Mouse (Mus musculus): ENCODE measurements around the gene Slc26a11. TPM values are rescaled to one million over a fixed set of nuclear protein-coding genes. Genes with fewer than 3 reads are reported as not detected.
A peak's percentile ranks its signal among the peaks of the same experiment; 100 is the strongest.

The Slc26a11 gene
- total RNA-seq (2012; rRNA removed) (2.7 and 3.3 TPM in 2 replicates), total RNA-seq (2014; rRNA removed) (1.4 and 1.9 TPM in 2 replicates), polyA plus RNA-seq (2012; ENCODE audit: insufficient read length, low read depth) (1.6 and 2.6 TPM in 2 replicates)

DNA sequence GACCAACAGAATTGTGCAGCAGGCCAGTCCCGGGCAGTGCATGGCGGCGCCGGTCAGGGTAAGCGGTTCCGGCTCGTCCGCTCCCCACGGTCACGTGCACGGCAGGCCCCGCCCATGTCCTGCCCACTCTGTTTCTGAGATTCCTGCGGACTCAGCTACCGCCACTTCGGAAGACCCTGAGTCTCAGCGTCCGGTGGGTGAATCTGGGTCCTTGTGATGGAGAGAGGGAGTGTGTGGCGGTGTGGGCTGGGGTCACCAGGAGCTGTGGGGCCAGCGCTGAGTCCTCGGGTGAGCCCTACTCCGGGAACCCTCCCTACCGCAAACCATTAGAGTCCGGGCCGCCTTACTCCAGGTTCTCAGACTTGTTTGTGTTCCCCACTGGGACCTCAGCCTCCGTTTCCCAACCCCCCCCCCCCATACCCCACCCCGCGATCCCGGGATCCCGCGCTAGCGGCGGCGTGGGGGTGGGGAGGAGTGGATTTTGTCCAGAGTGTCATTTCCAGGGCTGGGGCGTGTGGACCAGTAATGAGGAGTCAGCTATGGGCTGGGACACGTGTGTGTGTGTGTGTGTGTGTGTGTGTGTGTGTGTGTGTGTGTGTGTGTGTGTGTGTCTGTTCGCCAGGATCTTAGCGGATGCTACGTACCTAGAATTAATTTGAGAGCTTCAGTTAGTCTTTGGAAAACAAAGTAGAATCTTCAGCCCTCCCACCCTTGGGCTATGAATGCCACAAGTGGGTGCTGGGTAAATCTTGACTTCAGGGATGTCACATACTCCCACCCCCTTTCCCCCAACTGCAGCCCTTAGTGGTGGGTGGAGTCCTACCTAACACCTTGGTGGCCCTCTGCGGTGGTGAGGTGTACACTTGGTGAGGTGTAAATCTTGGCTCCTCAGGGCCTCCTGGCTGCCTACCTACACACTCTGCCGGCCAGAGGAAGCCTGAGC is at the start of gene Slc26a11, which contains the start of gene Sgsh:
TSS of gene Slc26a11 (plus strand) at position 115 of the 943 bp plus-strand sequence.
TSS of gene Sgsh (minus strand) at position 94 of the 943 bp plus-strand sequence.
- Histone ChIP-seq H3K79me2 (replicated peaks; ENCODE audit: control insufficient read depth, extremely low read depth, insufficient read depth, poor library complexity, severe bottlenecking) (no peaks in the 10 kb centered on the region), H3K36me3 (replicated peaks in 1 of 2; ENCODE audit: control insufficient read depth in 1 of 2, insufficient read depth in 1 of 2, low read length in 1 of 2) (peaks cover 12 to 46% of the 10 kb centered on the region in 2 experiments), H3K4me3 (replicated peaks in 1 of 3; ENCODE audit: low read depth in 2 of 3, low read length in 2 of 3, poor library complexity in 1 of 3) (peak within 1 kb of the TSS; percentile 74 to 95 (median 87)), H3K27me3 (replicated peaks) (no peaks in the 10 kb centered on the region), H3K4me2 (ENCODE audit: insufficient read depth, low read depth, poor library complexity, severe bottlenecking) (peak within 1 kb of the TSS; percentile 73), H3K9me3 (replicated peaks; ENCODE audit: low read length) (no peaks in the 10 kb centered on the region), H3K27ac (ENCODE audit: insufficient read depth, low read depth) (no peak within 1 kb of the TSS), H3K9ac (ENCODE audit: insufficient read depth, low read depth) (peak within 1 kb of the TSS; percentile 84), H3K4me1 (ENCODE audit: control insufficient read depth in 1 of 2, insufficient read depth in 2 of 2) (peaks cover 16 to 24% of the 10 kb centered on the region in 2 experiments)
- dilution Hi-C loops (cut with MboI; ENCODE audit: extremely low pct_ligation_motif_present, extremely low pct_unique_long_range_greater_than_20kb, low sequenced_read_pairs) (no loop called here), in situ Hi-C loops (cut with MboI; ENCODE audit: low pct_ligation_motif_present, low pct_unique_long_range_greater_than_20kb, low sequenced_read_pairs) (no loop called here)
- peak; percentile 71 for DNase-seq (ENCODE audit: extremely low read depth)
- TF ChIP-seq CHD1 (IDR thresholded peaks at IDR 0.05; ENCODE audit: low read depth, low read length), result no peak
- peak; percentile 96 for TF ChIP-seq BHLHE40 (IDR thresholded peaks at IDR 0.05; ENCODE audit: low read depth, low read length)
- peak; percentile 95 for TF ChIP-seq MAX (IDR thresholded peaks at IDR 0.05; ENCODE audit: low read length)
- no peak for TF ChIP-seq UBTF (IDR thresholded peaks at IDR 0.05; ENCODE audit: low read depth, low read length)
- TF ChIP-seq NRF1 (IDR thresholded peaks at IDR 0.05; ENCODE audit: low read depth, low read length), result peak; percentile 51
- TF ChIP-seq JUND (conservative IDR thresholded peaks at IDR 0.05; ENCODE audit: low read depth, low read length), result no peak
- TF ChIP-seq RAD21 (IDR thresholded peaks at IDR 0.05; ENCODE audit: low read depth, low read length), result no peak
- peak; percentile 96 for TF ChIP-seq MXI1 (IDR thresholded peaks at IDR 0.05; ENCODE audit: low read depth, low read length)
- TF ChIP-seq ELF1 (IDR thresholded peaks at IDR 0.05; ENCODE audit: low read depth, low read length), result peak; percentile 85
- TF ChIP-seq ZNF384 (IDR thresholded peaks at IDR 0.05; ENCODE audit: low read depth, low read length), result no peak
- no peak for TF ChIP-seq KAT2A (IDR thresholded peaks at IDR 0.05; ENCODE audit: insufficient replicate concordance, low read length)
- TF ChIP-seq HCFC1 (IDR thresholded peaks at IDR 0.05; ENCODE audit: low read depth, low read length), result peak; percentile 59
- peak; percentile 88 for TF ChIP-seq NELFE (IDR thresholded peaks at IDR 0.05; ENCODE audit: low read depth, low read length)
- peak; percentile 89 for TF ChIP-seq USF2 (conservative IDR thresholded peaks at IDR 0.05; ENCODE audit: low read depth, low read length)
- TF ChIP-seq PAX5 (IDR thresholded peaks at IDR 0.05; ENCODE audit: low read length), result no peak
- TF ChIP-seq SMC3 (IDR thresholded peaks at IDR 0.05; ENCODE audit: low read depth, low read length), result no peak
- TF ChIP-seq TCF12 (IDR thresholded peaks at IDR 0.05; ENCODE audit: low read depth, low read length), result peak; percentile 78
- TF ChIP-seq ETS1 (conservative IDR thresholded peaks at IDR 0.05; ENCODE audit: low read depth, low read length), result no peak
- TF ChIP-seq MAFK (IDR thresholded peaks at IDR 0.05; ENCODE audit: insufficient replicate concordance, low read length), result peak; percentile 35; the same call in 1 of the 2 replicates
- peak; percentile 78 for TF ChIP-seq POLR2A (IDR thresholded peaks at IDR 0.05; ENCODE audit: low read depth, low read length)
- TF ChIP-seq GABPA (IDR thresholded peaks at IDR 0.05; ENCODE audit: insufficient replicate concordance, low read depth, low read length), result no peak
- no peak for TF ChIP-seq EP300 (IDR thresholded peaks at IDR 0.05; ENCODE audit: low read length)
- TF ChIP-seq USF1 (IDR thresholded peaks at IDR 0.05; ENCODE audit: low read depth, low read length), result peak; percentile 94
- TF ChIP-seq MEF2A (IDR thresholded peaks at IDR 0.05; ENCODE audit: borderline replicate concordance, low read depth, low read length), result peak; percentile 24; the same call in 1 of the 2 replicates
- TF ChIP-seq SIN3A (IDR thresholded peaks at IDR 0.05; ENCODE audit: low read length), result peak; percentile 93
- TF ChIP-seq ZC3H11A (IDR thresholded peaks at IDR 0.05; ENCODE audit: low read depth, low read length), result no peak
- TF ChIP-seq MAZ (IDR thresholded peaks at IDR 0.05; ENCODE audit: low read depth, low read length), result 0 out of 2 replicates have a peak, but pooled peaks have one; percentile 39
- 0 out of 2 replicates have a peak, but pooled peaks have one; percentile 73 for TF ChIP-seq POLR2AphosphoS2 (IDR thresholded peaks at IDR 0.05; ENCODE audit: low read depth, low read length)
- peak; percentile 45; the same call in 1 of the 2 replicates for TF ChIP-seq IRF4 (IDR thresholded peaks at IDR 0.05; ENCODE audit: low read depth, low read length)
- no peak for TF ChIP-seq CTCF (conservative IDR thresholded peaks at IDR 0.05 in 1 of 2, IDR thresholded peaks at IDR 0.05 in 1 of 2; ENCODE audit: low read depth in 2 of 2, low read length in 2 of 2)
- TF ChIP-seq ZMIZ1 (IDR thresholded peaks at IDR 0.05; ENCODE audit: low read depth, low read length), result peak; percentile 64
- 0 out of 2 replicates have a peak, but pooled peaks have one; percentile 36 for TF ChIP-seq TBP (conservative IDR thresholded peaks at IDR 0.05; ENCODE audit: low read depth, low read length)

Measured in CH12.LX (cell line).